Mouse (Mus musculus): Measurements from ENCODE around the gene Gpr39. TPM values are rescaled to one million over a fixed set of nuclear protein-coding genes. Genes with fewer than 3 reads are reported as not detected.
"Not testable (repeated sequence)": the region's sequence is repeated elsewhere in the genome, so short reads cannot be mapped to it uniquely, and the experiment has no call there.

Gpr39 gene
- polyA plus RNA-seq (2014; fragmentation: Nextera tagmentation; extraction: Ambion mirVana) = 3.7 and 4.9 TPM in 2 replicates

DNA sequence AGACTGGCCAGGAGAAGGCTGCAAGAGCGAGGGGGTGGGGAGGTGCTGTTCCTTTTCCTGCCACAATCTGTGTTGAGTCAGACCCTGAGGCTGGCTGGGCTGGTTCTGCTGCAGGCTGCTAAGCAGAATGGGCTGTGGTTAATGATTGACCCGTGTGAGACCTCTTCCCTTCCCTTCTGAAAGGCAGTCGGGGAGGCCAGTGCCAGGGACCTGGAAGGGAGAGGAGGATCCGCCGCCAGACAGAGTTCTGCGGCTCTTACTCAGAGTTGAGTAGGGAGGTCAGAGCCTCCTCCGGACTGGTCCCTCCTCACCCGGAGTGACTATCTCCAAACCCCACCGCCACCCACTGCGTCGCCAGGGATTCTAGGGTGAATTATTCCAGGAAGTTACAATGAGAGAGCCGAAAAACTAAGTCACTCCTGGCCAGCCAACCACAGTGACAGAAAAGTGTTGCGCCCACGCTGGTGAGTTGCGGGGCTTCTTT lies at the start of gene Gpr39:
Gene Gpr39 (plus strand): TSS at position 206 of the 484 bp plus-strand sequence.
- Histone ChIP-seq H3K27me3 (replicated peaks; ENCODE audit: control insufficient read depth, insufficient read depth, low read length) (no peaks in the 10 kb centered on the region), H3K9me3 (ENCODE audit: control insufficient read depth, low read length) (no peaks in the 10 kb centered on the region), H3K4me3 (ENCODE audit: low read depth, low read length) (peak within 1 kb of the TSS; percentile 25), H3K36me3 (ENCODE audit: control insufficient read depth, insufficient read depth, low read length) (no peaks in the 10 kb centered on the region), H3K27ac (ENCODE audit: low read depth, low read length) (peak within 1 kb of the TSS; percentile 38), H3K9ac (ENCODE audit: low read depth, low read length) (0 out of 2 replicates have a peak within 1 kb of the TSS, but pooled peaks have one; percentile 17), H3K4me1 (replicated peaks; ENCODE audit: control insufficient read depth, insufficient read depth, low read length) (peaks cover 3% of the 10 kb centered on the region; the same call in 1 of the 2 replicates), H3K4me2 (peak within 1 kb of the TSS; percentile 54)
- DNase-seq (ENCODE audit: low spot score) = peak; percentile 36
- peak; percentile 80 for ATAC-seq (replicated peaks; ENCODE audit: low FRiP score)
- WGBS = 23% methylated on average over 15 of the region's 15 CpGs

DNA sequence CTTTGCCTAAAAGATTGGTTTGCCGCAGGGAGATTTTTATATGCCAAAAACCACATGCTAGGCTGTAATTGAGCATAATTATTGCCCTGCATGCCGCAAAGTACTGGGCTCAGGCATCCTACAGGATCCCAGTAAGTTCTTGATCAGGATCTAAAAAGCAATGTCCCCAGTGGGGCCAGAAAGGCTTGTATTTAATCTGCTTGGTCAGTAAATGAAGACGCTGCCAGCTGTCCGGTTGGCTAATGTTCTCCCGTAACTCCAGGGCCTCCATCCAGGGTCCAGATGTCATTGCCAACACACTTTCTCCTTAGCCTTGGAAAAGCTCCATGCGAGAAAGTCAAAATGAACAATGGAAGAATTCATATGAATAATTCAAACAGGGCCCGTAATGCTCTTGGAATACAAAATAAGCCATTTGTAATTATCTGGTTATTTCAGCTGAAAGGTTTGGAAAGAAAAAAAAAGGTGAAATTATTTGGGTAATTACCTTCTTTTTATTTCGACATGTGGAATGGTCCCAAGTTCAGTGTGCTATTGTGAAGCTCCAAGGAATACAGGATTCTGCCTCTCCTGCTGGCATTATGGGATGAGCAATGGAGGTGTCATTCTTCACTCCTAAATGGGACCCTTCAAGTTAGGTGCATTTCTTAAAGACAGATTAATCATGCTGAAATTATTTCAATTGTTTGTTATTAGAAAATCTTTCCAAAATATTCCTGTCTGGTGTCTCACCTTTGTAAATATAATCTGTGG lies 37.1 kb upstream of the Gpr39 start:
- Histone ChIP-seq H3K9me3 (ENCODE audit: control insufficient read depth, low read length) (no peaks in the 10 kb centered on the region), H3K4me1 (replicated peaks; ENCODE audit: control insufficient read depth, insufficient read depth, low read length) (no peaks in the 10 kb centered on the region), H3K27ac (ENCODE audit: low read depth, low read length) (no peak overlapping the region), H3K9ac (ENCODE audit: low read depth, low read length) (no peak overlapping the region), H3K4me2 (no peak overlapping the region), H3K4me3 (ENCODE audit: low read depth, low read length) (no peak overlapping the region), H3K27me3 (replicated peaks; ENCODE audit: control insufficient read depth, insufficient read depth, low read length) (no peaks in the 10 kb centered on the region), H3K36me3 (ENCODE audit: control insufficient read depth, insufficient read depth, low read length) (no peaks in the 10 kb centered on the region)
- 86% methylated on average over 8 of the region's 8 CpGs for WGBS
- ATAC-seq (replicated peaks; ENCODE audit: low FRiP score) (no peak), DNase-seq (ENCODE audit: low spot score) (no peak)

DNA sequence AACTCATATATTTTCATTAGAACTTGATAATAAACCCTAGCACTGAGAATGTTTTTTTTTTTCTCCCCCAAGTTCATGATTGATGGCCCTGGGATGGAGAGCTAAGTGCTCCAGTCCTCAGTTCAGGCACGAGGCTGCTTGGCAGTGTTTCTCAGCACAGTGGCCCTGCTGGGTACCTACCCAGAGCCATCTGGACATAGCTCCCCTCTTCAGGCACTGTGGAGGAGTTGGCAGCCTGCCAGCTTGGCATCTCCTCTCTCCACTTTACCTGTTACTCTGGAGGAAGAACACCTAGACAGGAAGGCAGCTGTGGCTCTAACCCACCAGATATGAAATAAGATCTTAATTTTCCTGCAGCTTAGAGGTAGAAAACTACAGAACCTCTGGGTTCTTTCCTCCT lies 33.2 kb upstream of the Gpr39 start:
- no peaks in the 10 kb centered on the region for H3K36me3 ChIP-seq (ENCODE audit: control insufficient read depth, insufficient read depth, low read length)
- no peaks in the 10 kb centered on the region for H3K4me1 ChIP-seq (replicated peaks; ENCODE audit: control insufficient read depth, insufficient read depth, low read length)
- no peak overlapping the region for H3K27ac ChIP-seq (ENCODE audit: low read depth, low read length)
- no peak overlapping the region for H3K4me2 ChIP-seq
- no peak overlapping the region for H3K9ac ChIP-seq (ENCODE audit: low read depth, low read length)
- no peak overlapping the region for H3K4me3 ChIP-seq (ENCODE audit: low read depth, low read length)
- WGBS = 46% methylated on average over 1 of the region's 1 CpGs
- DNase-seq (ENCODE audit: low spot score) (no peak), ATAC-seq (replicated peaks; ENCODE audit: low FRiP score) (no peak)
- no peaks in the 10 kb centered on the region for H3K27me3 ChIP-seq (replicated peaks; ENCODE audit: control insufficient read depth, insufficient read depth, low read length)
- no peaks in the 10 kb centered on the region for H3K9me3 ChIP-seq (ENCODE audit: control insufficient read depth, low read length)

DNA sequence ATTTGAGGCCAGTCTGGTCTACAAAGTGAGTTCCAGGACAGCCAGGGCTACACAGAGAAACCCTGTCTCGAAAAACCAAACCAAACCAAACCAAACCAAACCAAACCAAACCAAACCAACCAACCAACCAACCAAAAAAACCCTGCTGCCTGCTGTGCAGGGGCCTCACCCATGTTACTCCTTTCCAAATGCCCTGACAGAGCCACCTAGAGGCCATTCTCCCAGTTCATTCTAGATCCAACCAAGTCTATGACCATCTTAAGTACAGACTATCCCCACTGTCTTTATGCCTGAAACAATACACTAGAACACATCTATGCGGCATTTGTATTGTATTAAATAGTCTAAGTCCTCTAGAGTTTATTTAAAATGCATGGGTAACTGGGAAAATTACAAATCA lies 30.0 kb upstream of the Gpr39 start:
- not testable (repeated sequence) for H3K27ac ChIP-seq (ENCODE audit: low read depth, low read length); H3K4me1 ChIP-seq (replicated peaks; ENCODE audit: control insufficient read depth, insufficient read depth, low read length); H3K9me3 ChIP-seq (ENCODE audit: control insufficient read depth, low read length); H3K27me3 ChIP-seq (replicated peaks; ENCODE audit: control insufficient read depth, insufficient read depth, low read length); H3K36me3 ChIP-seq (ENCODE audit: control insufficient read depth, insufficient read depth, low read length); DNase-seq (ENCODE audit: low spot score); H3K4me2 ChIP-seq; H3K4me3 ChIP-seq (ENCODE audit: low read depth, low read length); ATAC-seq (replicated peaks; ENCODE audit: low FRiP score); H3K9ac ChIP-seq (ENCODE audit: low read depth, low read length)
- 81% methylated on average over 2 of the region's 2 CpGs for WGBS

DNA sequence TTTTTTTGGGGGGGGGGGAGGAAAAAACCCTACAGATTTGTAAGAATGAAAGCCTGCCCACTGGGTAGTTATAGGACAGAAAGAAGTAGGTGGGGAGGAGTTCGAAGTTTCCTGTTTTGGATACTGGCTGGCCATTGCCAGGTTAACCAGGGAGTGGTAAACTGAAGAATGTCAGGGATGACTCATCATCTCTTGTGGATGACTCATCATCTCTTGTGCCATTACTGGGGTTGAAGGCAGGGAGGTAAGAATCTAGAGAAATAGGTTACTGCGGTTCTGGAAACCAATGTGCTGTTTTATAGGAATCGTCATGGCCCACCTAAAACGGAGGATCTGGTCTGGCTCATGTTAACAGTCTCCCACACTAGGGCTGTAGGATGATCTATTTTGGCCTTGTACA lies 28.8 kb upstream of the Gpr39 start:
- Histone ChIP-seq H3K4me2 (no peak overlapping the region), H3K27ac (ENCODE audit: low read depth, low read length) (no peak overlapping the region), H3K4me1 (replicated peaks; ENCODE audit: control insufficient read depth, insufficient read depth, low read length) (no peaks in the 10 kb centered on the region), H3K9ac (ENCODE audit: low read depth, low read length) (no peak overlapping the region), H3K36me3 (ENCODE audit: control insufficient read depth, insufficient read depth, low read length) (no peaks in the 10 kb centered on the region), H3K4me3 (ENCODE audit: low read depth, low read length) (no peak overlapping the region), H3K9me3 (ENCODE audit: control insufficient read depth, low read length) (no peaks in the 10 kb centered on the region), H3K27me3 (replicated peaks; ENCODE audit: control insufficient read depth, insufficient read depth, low read length) (no peaks in the 10 kb centered on the region)
- ATAC-seq (replicated peaks; ENCODE audit: low FRiP score) (no peak), DNase-seq (ENCODE audit: low spot score) (no peak)
- 90% methylated on average over 4 of the region's 4 CpGs for WGBS

DNA sequence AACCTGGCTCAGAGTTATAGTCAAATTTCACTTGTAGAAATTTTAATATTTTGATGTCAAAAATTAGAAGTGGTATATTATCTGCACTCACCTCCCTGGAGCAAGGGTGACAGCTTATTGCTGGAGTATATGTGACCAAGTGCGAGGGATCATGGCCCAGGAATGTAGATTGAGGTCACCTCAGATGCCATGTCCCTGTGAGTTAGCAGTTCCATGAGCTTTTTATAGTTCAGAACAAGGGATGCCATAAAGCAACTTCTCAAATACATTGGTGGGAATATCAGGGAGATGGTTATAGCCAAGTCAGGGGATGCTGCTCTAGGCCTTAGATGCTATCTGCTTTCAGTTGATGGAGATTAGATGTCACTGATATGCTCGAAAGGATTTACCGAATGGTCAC lies 27.7 kb upstream of the Gpr39 start:
- DNase-seq (ENCODE audit: low spot score) (no peak), ATAC-seq (replicated peaks; ENCODE audit: low FRiP score) (no peak)
- Histone ChIP-seq H3K4me1 (replicated peaks; ENCODE audit: control insufficient read depth, insufficient read depth, low read length) (no peaks in the 10 kb centered on the region), H3K9me3 (ENCODE audit: control insufficient read depth, low read length) (no peaks in the 10 kb centered on the region), H3K9ac (ENCODE audit: low read depth, low read length) (no peak overlapping the region), H3K27me3 (replicated peaks; ENCODE audit: control insufficient read depth, insufficient read depth, low read length) (no peaks in the 10 kb centered on the region), H3K36me3 (ENCODE audit: control insufficient read depth, insufficient read depth, low read length) (no peaks in the 10 kb centered on the region), H3K4me3 (ENCODE audit: low read depth, low read length) (no peak overlapping the region), H3K27ac (ENCODE audit: low read depth, low read length) (no peak overlapping the region), H3K4me2 (no peak overlapping the region)
- WGBS = 85% methylated on average over 3 of the region's 3 CpGs

DNA sequence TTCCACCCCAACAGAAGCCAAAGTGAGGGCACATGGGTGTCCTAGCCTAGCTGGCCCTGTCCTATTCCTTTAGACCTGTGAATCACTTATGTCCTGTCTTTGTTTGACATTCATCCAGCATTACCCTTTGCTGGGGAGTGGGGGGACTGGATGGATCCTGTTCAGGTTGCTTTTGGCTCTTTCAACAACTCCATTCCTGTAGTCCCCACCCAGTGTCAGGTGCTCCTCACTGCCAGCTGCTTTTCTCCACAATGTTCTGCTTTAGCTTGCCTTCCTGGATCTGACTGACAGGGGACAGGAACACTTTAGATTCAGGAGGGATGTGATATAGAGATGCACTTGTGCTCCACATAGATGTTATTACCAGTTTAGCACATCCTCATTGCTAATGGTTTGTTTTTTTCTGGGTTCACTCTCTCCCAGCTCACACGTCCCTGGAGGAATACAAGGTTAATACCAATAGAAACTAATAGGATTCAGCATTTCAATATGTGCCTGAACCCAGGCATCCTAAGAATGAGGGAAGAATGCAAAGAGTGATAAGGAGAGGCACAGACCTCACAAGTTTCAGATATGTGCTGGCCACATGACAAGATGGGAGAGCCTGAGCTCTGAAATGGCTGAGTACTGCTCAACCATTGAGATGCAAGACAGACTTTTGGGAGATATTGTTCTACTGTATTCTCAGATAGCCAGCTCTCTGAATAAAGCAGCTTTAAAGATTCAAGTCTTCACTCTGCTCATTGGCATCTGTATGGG lies 23.8 kb upstream of the Gpr39 start:
- Histone ChIP-seq H3K4me1 (replicated peaks; ENCODE audit: control insufficient read depth, insufficient read depth, low read length) (no peaks in the 10 kb centered on the region), H3K27me3 (replicated peaks; ENCODE audit: control insufficient read depth, insufficient read depth, low read length) (no peaks in the 10 kb centered on the region), H3K9ac (ENCODE audit: low read depth, low read length) (no peak overlapping the region), H3K4me2 (no peak overlapping the region), H3K4me3 (ENCODE audit: low read depth, low read length) (no peak overlapping the region), H3K9me3 (ENCODE audit: control insufficient read depth, low read length) (no peaks in the 10 kb centered on the region), H3K27ac (ENCODE audit: low read depth, low read length) (no peak overlapping the region), H3K36me3 (ENCODE audit: control insufficient read depth, insufficient read depth, low read length) (no peaks in the 10 kb centered on the region)
- 53% methylated on average over 1 of the region's 1 CpGs for WGBS
- no peak for DNase-seq (ENCODE audit: low spot score)
- ATAC-seq (replicated peaks; ENCODE audit: low FRiP score) = no peak

DNA sequence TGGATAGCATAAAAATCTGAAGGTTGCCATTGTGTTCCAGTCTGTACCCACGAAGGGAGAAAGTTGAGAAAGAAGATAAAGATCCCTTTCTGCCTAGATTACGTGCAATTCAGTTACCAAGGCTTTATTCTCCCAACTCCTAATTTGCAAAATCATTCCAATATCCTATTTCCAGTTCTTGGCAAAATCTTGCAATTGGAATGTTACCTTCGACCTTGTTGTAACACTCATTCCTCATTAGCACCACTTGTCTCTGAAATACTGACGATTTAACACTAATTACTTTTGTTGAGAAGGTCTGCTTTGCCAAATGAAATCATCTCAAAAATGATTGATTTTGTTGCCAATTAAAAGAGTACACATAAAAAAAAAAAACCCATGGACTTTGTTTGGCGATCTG lies 19.4 kb upstream of the Gpr39 start:
- Histone ChIP-seq H3K4me3 (ENCODE audit: low read depth, low read length) (no peak overlapping the region), H3K27me3 (replicated peaks; ENCODE audit: control insufficient read depth, insufficient read depth, low read length) (no peaks in the 10 kb centered on the region), H3K4me1 (replicated peaks; ENCODE audit: control insufficient read depth, insufficient read depth, low read length) (no peaks in the 10 kb centered on the region), H3K36me3 (ENCODE audit: control insufficient read depth, insufficient read depth, low read length) (no peaks in the 10 kb centered on the region), H3K9ac (ENCODE audit: low read depth, low read length) (no peak overlapping the region), H3K4me2 (no peak overlapping the region), H3K27ac (ENCODE audit: low read depth, low read length) (no peak overlapping the region), H3K9me3 (ENCODE audit: control insufficient read depth, low read length) (no peaks in the 10 kb centered on the region)
- WGBS = 77% methylated on average over 5 of the region's 5 CpGs
- no peak for DNase-seq (ENCODE audit: low spot score)
- ATAC-seq (replicated peaks; ENCODE audit: low FRiP score) = no peak
